Mouse (Mus musculus) limb, embryonic 12.5 days (tissue): ENCODE measurements around the gene Bckdk. TPM values are rescaled to one million over a fixed set of nuclear protein-coding genes. Genes with fewer than 3 reads are reported as not detected.
A peak's percentile ranks its signal among the peaks of the same experiment; 100 is the strongest.
"Not testable (repeated sequence)": the region's sequence is repeated elsewhere in the genome, so short reads cannot be mapped to it uniquely, and the experiment has no call there.

Experiments used
- ATAC-seq: fragments of 200-750 bp; cut with Nextera tagmentation; 2 replicates; pipeline ENCODE4 v1.8.0; 2017; ENCODE audit warnings: low read depth, moderate TSS enrichment; ENCODE audit not compliant: insufficient number of reproducible peaks, insufficient read depth, low FRiP score, low TSS enrichment
- H3K27ac ChIP-seq: fragments of 300-500 bp; sonication (generic); 2 replicates; pipeline ENCODE4 v1.5.1; 2016; ENCODE audit warnings: mild to moderate bottlenecking, moderate library complexity
- H3K27me3 ChIP-seq: fragments of 300-500 bp; sonication (generic); 2 replicates; pipeline ENCODE4 v1.6.1; 2016; ENCODE audit warnings: mild to moderate bottlenecking, moderate library complexity
- H3K36me3 ChIP-seq: fragments of 300-500 bp; sonication (generic); 2 replicates; pipeline ENCODE4 v1.6.1; 2016; ENCODE audit warnings: mild to moderate bottlenecking, moderate library complexity
- H3K4me1 ChIP-seq: fragments of 300-500 bp; sonication (generic); replicated peaks from 2 replicates; pipeline ENCODE4 v1.6.1; 2016
- H3K4me2 ChIP-seq: fragments of 300-500 bp; sonication (generic); 2 replicates; pipeline ENCODE4 v1.6.1; 2016; ENCODE audit warnings: mild to moderate bottlenecking, moderate library complexity
- H3K4me3 ChIP-seq: fragments of 300-500 bp; sonication (generic); replicated peaks from 2 replicates; pipeline ENCODE4 v1.5.1; 2016; ENCODE audit warnings: mild to moderate bottlenecking
- H3K9ac ChIP-seq: fragments of 300-500 bp; sonication (generic); replicated peaks from 2 replicates; pipeline ENCODE4 v1.6.1; 2016; ENCODE audit warnings: mild to moderate bottlenecking, moderate library complexity
- H3K9me3 ChIP-seq: fragments of 300-500 bp; sonication (generic); 2 replicates; pipeline ENCODE4 v1.6.1; 2016; ENCODE audit warnings: mild to moderate bottlenecking, moderate library complexity
- WGBS: fragments of 180-500 bp; shearing (Covaris S2); methylation state at CpG from one replicate; pipeline ENCODE4 v1.1.7; 2016; 5-methylcytosine and 5-hydroxymethylcytosine counted together
- polyA plus RNA-seq: library from polyadenylated mRNA; unstranded; fragments of >200 nt; fragmentation: Nextera tagmentation; extraction: Ambion mirVana; gene quantifications from 2 replicates; pipeline ENCODE4 v1.2.1, GENCODE M21; 2016

Gene Bckdk
- polyA plus RNA-seq, 1 experiment from 2014 or later: 83.0 TPM

DNA sequence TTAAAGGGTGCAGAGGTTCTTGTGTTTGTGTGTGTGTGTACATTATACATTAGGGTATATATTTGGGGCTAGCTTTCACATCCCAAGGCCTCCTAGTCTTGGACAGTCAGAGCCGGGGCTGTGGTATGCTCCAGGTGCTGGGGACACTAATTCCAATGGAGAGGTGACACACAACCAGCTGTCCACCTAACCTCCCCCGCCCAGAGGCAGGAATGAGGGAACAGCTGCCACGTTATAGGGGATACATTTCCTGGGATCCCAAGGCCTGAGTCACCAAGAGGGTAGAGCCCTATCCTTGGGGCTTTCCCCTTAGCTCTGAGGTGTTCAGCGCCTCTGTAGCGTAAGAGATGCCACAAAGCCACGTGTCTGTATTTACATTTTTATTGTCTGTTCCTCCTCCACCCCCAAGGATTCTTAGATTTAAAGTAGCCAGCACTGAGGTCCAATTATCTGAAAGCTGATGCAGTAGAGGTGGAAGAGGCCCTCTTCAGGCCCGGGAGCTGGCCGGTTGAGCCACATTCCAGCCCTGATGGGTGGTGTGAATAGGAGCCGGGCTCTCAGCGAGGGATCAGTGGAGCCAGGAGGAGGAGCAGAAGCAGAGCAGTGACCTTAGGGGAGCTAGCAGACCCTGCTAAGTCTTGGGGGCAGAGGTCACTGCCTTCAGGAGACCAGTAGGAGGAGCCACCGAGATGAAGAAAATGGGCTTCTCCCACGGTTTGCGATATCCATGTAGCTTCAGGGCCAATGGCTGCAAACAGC, 28.6 kb downstream of the Bckdk start:
- Histone ChIP-seq H3K27ac (0 out of 2 replicates have a peak overlapping the region, but pooled peaks have one; percentile 25), H3K9ac (no peak overlapping the region), H3K9me3 (no peaks in the 10 kb centered on the region), H3K36me3 (0 out of 2 replicates have a peak, but pooled peaks cover 3% of the 10 kb centered on the region), H3K4me3 (no peak overlapping the region), H3K4me2 (no peak overlapping the region), H3K4me1 (peaks cover 35% of the 10 kb centered on the region), H3K27me3 (peaks cover 38% of the 10 kb centered on the region)
- 23% methylated on average over 13 of the region's 13 CpGs for WGBS
- no peak for ATAC-seq

DNA sequence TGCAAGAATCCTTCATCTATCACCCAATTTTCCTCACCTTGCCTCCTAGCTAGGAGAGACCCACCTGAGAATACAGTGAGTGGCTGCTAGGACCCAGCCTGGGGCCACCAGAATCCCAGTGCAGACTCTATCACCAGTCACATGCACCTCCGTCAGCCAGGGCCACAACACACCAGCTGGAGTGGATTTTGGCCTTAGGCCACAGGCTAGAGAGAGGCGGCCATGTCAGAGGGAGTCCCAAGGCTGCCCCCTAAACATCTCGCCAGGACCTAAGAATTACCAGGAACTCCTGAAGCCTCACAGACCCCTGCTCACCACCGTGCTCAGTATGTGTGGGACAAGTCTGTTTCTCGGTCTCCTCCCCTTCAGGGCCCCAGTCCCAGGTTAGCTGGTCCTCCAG, 30.2 kb downstream of the Bckdk start:
- no peak for ATAC-seq
- no peak overlapping the region for H3K4me2 ChIP-seq
- no peak overlapping the region for H3K27ac ChIP-seq
- WGBS: 86% methylated on average over 5 of the region's 5 CpGs
- H3K36me3 ChIP-seq: no peaks in the 10 kb centered on the region
- H3K4me3 ChIP-seq: no peak overlapping the region
- H3K9ac ChIP-seq: no peak overlapping the region; the same call in 1 of the 2 replicates
- peaks cover 32% of the 10 kb centered on the region for H3K4me1 ChIP-seq
- H3K9me3 ChIP-seq: no peaks in the 10 kb centered on the region
- peaks cover 22% of the 10 kb centered on the region for H3K27me3 ChIP-seq

DNA sequence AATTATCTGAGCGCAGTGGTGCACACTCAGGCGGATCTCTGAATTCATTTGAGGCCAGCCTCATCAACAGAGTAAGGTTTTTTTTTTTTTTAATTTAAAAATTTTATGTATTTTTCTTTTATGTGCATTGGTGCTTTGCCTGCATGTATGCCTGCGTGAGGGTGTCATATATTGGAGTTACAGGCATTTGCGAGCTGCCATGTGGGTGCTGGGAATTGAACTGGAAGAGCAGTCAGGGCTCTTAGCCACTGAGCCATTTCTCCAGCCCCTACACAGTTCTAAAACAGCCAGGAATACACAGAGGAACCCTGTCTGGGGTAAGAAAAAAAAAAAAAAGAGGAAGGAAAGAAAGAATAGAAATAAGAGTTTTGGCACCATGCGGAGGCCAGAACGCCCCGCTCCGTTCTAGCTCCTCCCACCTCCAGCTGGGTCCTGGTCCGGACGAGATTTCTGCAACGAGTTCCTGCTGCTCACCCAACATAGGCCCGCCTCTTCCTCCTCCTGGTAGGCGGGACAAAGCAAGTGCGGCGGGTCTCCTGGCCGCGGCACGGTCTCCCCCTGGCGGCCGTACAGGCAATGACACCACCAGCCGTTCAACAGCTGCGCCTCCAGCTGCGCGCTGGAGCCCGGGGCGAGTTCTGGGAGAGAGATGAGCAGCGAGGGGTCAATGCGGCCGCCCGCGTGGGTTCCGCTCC, 31.3 kb downstream of the Bckdk start:
- Histone ChIP-seq H3K36me3 (no peaks in the 10 kb centered on the region), H3K27me3 (peaks cover 11% of the 10 kb centered on the region), H3K4me1 (peaks cover 22% of the 10 kb centered on the region), H3K27ac (peak overlapping the region; percentile 51; the same call in 1 of the 2 replicates), H3K9me3 (no peaks in the 10 kb centered on the region), H3K9ac (peak overlapping the region; percentile 81), H3K4me3 (peak overlapping the region; percentile 66), H3K4me2 (peak overlapping the region; percentile 90)
- peak; percentile 90 for ATAC-seq
- WGBS: 7% methylated on average over 31 of the region's 32 CpGs

DNA sequence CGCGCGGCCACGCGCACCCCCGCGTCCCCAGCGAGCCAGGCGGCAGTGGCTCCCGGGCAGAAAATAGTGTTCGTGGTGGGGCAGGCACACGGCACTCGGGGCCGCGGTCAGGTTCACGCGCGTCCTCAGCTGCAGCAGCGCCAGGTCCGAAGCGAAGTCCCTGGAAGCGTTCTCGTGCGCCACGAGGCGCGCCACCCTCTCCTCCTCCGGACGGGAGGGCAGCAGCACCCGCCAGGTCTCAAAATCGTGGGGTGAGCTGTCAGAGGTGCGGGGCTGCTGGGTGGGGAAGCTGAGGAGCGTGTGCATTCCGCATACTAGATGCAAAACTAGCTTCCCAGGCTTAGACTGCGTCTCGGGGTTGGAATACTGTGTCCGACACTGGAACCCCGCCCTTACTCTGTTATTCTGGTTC, 31.9 kb downstream of the Bckdk start:
- H3K27ac ChIP-seq: peak overlapping the region; percentile 51; the same call in 1 of the 2 replicates
- WGBS: 2% methylated on average over 37 of the region's 38 CpGs
- H3K4me1 ChIP-seq: peaks cover 22% of the 10 kb centered on the region
- H3K9ac ChIP-seq: peak overlapping the region; percentile 81
- peak overlapping the region; percentile 90 for H3K4me2 ChIP-seq
- H3K4me3 ChIP-seq: peak overlapping the region; percentile 66
- H3K27me3 ChIP-seq: peaks cover 6% of the 10 kb centered on the region
- no peaks in the 10 kb centered on the region for H3K9me3 ChIP-seq
- no peaks in the 10 kb centered on the region for H3K36me3 ChIP-seq
- peak; percentile 12; the same call in 1 of the 2 replicates for ATAC-seq

- Histone ChIP-seq H3K27ac (no peak overlapping the region), H3K9ac (peak overlapping the region; percentile 81), H3K4me2 (peak overlapping the region; percentile 90), H3K36me3 (no peaks in the 10 kb centered on the region), H3K27me3 (peaks cover 5% of the 10 kb centered on the region), H3K4me1 (peaks cover 20% of the 10 kb centered on the region), H3K4me3 (peak overlapping the region; percentile 66), H3K9me3 (no peaks in the 10 kb centered on the region)
- WGBS: 57% methylated on average over 18 of the region's 18 CpGs
- ATAC-seq: no peak; the same call in 1 of the 2 replicates
Measured at GRCm38 (mm10) chr7:127936216-127936884, 32.5 kb downstream of the Bckdk start.

DNA sequence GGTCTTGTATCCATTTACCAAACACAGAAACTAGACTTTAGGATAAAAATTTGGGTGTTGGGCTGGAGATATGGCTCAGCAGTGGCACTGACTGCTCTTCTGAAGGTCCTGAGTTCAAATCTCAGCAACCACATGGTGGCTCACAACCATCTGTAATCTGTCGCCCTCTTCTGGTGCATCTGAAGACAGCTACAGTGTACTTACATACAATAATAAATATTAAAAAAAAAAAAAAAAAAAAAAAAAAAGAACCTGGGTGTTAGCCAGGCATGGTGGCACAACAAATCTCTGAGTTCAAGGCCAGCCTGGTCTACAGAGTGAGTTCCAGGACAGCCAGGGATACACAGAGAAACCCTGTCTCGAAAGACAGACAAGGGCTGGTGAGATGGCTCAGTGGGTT, 38.2 kb downstream of the Bckdk start:
- not testable (repeated sequence) for H3K4me1 ChIP-seq, H3K36me3 ChIP-seq, ATAC-seq, H3K27ac ChIP-seq, H3K4me2 ChIP-seq, H3K4me3 ChIP-seq, H3K9me3 ChIP-seq, H3K9ac ChIP-seq
- 50% methylated on average over 2 of the region's 2 CpGs for WGBS
- H3K27me3 ChIP-seq: peaks cover 42% of the 10 kb centered on the region

GRCm38 (mm10) chr7:127944614-127945013, 40.7 kb downstream of the Bckdk start:
- no peaks in the 10 kb centered on the region for H3K36me3 ChIP-seq
- H3K4me3 ChIP-seq: peak overlapping the region; percentile 17; the same call in 1 of the 2 replicates
- H3K27ac ChIP-seq: no peak overlapping the region

DNA sequence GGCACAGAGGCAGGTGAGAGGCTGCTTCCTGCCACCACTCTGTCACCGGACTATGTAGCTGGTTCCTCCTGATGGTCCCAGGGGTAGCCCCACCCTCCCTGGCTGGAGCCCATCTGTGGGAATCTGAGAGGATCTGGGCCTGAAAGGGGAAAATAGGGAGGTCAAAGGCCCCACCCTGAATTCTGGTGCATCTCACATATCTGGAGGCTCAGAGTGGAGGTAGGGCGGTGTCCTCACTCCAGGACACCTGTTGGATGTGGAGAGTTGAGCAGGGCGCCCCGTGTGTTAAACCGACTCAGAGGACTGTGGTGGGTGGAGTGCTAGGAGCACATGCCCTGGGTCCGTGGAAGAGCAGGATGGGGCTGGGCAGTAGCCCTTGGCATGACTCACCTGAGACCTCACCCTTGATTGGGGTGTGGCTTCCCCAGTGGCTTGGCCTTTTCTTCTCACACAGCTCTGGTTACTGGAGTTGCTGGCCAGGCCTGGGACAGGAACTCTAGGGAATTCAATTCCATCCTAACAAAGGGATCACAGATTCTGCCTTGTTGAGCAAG, 42.7 kb downstream of the Bckdk start, which contains the start of gene Prss36:
Gene Prss36, minus strand, starts transcription at position 256 of the 554 bp plus-strand sequence.
- no peak for ATAC-seq
- Histone ChIP-seq H3K27me3 (peaks cover 46% of the 10 kb centered on the region), H3K9me3 (no peaks in the 10 kb centered on the region), H3K9ac (no peak within 1 kb of the TSS), H3K4me1 (peaks cover 4% of the 10 kb centered on the region; the same call in 1 of the 2 replicates), H3K4me2 (no peak within 1 kb of the TSS), H3K27ac (no peak within 1 kb of the TSS), H3K36me3 (no peaks in the 10 kb centered on the region), H3K4me3 (no peak within 1 kb of the TSS)
- 78% methylated on average over 6 of the region's 6 CpGs for WGBS

More at GRCm38 (mm10) chr7:127944614-127945013, 40.7 kb downstream of the Bckdk start:
- peaks cover 46% of the 10 kb centered on the region for H3K27me3 ChIP-seq
- WGBS: 10% methylated on average over 23 of the region's 23 CpGs
- 0 out of 2 replicates have a peak overlapping the region, but pooled peaks have one; percentile 23 for H3K9ac ChIP-seq
- peak overlapping the region; percentile 32 for H3K4me2 ChIP-seq
- ATAC-seq: no peak
- peaks cover 4% of the 10 kb centered on the region; the same call in 1 of the 2 replicates for H3K4me1 ChIP-seq
- no peaks in the 10 kb centered on the region for H3K9me3 ChIP-seq

GRCm38 (mm10) chr7:127952864-127953581, 49.1 kb downstream of the Bckdk start:
- no peak overlapping the region for H3K9ac ChIP-seq
- ATAC-seq: no peak
- no peak overlapping the region for H3K27ac ChIP-seq
- H3K9me3 ChIP-seq: no peaks in the 10 kb centered on the region
- H3K4me3 ChIP-seq: no peak overlapping the region
- H3K4me1 ChIP-seq: no peaks in the 10 kb centered on the region
- no peaks in the 10 kb centered on the region for H3K36me3 ChIP-seq
- H3K27me3 ChIP-seq: no peaks in the 10 kb centered on the region; the same call in 1 of the 2 replicates
- 40% methylated on average over 13 of the region's 13 CpGs for WGBS
- no peak overlapping the region for H3K4me2 ChIP-seq

- Histone ChIP-seq H3K9ac (no peak overlapping the region), H3K9me3 (no peaks in the 10 kb centered on the region), H3K27me3 (no peaks in the 10 kb centered on the region), H3K4me3 (no peak overlapping the region), H3K27ac (no peak overlapping the region), H3K4me2 (no peak overlapping the region), H3K4me1 (no peaks in the 10 kb centered on the region), H3K36me3 (no peaks in the 10 kb centered on the region)
- no peak for ATAC-seq
- 64% methylated on average over 5 of the region's 5 CpGs for WGBS
Measured at GRCm38 (mm10) chr7:127959364-127959763, 55.5 kb downstream of the Bckdk start.
